In genomic region chr4:98654419-98654821, GRCm38 (mm10) we compare ENCODE assay signal across 13 mouse cellular contexts.
DNase-seq lines count a peak whose midpoint lies in the region; ATAC-seq and TF ChIP-seq lines count a peak whose summit lies in the region.
"Had no signal": no experiment of that assay in that cellular context is flagged by ENCODE, and none has a peak within 500 bp of the region (broad histone marks: within the 10 kb centered on the region; RNA-seq: fewer than 3 reads in every experiment).

No protein-coding gene starts in this region.

- DNase-seq in hindbrain, embryonic 11.5 days (ENCODE audit: low spot score): no peak
- DNase-seq in hindbrain, embryonic 10.5 days (ENCODE audit: low spot score): no peak
- peak; percentile 83 to 87 for DNase-seq in cerebellum, postnatal 25 days
- DNase-seq in hindbrain, postnatal 0 days (ENCODE audit: low spot score): peak; percentile 74
- DNase-seq in adrenal gland, adult 2 months: no peak
- DNase-seq in urinary bladder, postnatal 4 days (ENCODE audit: low spot score in 2 of 2): no peak
- no peak for DNase-seq in left cerebral cortex, adult 9 months (ENCODE audit: low spot score in 2 of 2)
- DNase-seq: adrenal gland, postnatal 25 days; heart, postnatal 4 days; kidney, postnatal 25 days; thymus, adult 18-20 months had no signal

- no peaks in the 10 kb centered on the region for H3K9me3 ChIP-seq in hindbrain, embryonic 11.5 days (ENCODE audit: control insufficient read depth, low read length)
- H3K9me3 ChIP-seq in hindbrain, embryonic 10.5 days: no peaks in the 10 kb centered on the region
- H3K9me3 ChIP-seq in hindbrain, postnatal 0 days (ENCODE audit: low read length): no peaks in the 10 kb centered on the region

- no peak for TF ChIP-seq CTCF in hindbrain, postnatal 0 days (IDR thresholded peaks at IDR 0.05; ENCODE audit: low read depth)

- no peak overlapping the region for H3K27ac ChIP-seq in hindbrain, embryonic 11.5 days (ENCODE audit: low read depth, low read length)
- no peak overlapping the region for H3K27ac ChIP-seq in hindbrain, embryonic 10.5 days
- no peak overlapping the region for H3K27ac ChIP-seq in hindbrain, postnatal 0 days

- no peak overlapping the region for H3K4me2 ChIP-seq in hindbrain, embryonic 11.5 days (replicated peaks; ENCODE audit: low read depth, low read length)
- no peak overlapping the region for H3K4me2 ChIP-seq in hindbrain, postnatal 0 days (ENCODE audit: low read depth, low read length)

- no peak overlapping the region for H3K4me3 ChIP-seq in hindbrain, embryonic 11.5 days (ENCODE audit: low read depth, low read length)
- H3K4me3 ChIP-seq in hindbrain, embryonic 10.5 days: no peak overlapping the region
- no peak overlapping the region for H3K4me3 ChIP-seq in hindbrain, postnatal 0 days (ENCODE audit: low read length)

- no peak overlapping the region for H3K9ac ChIP-seq in hindbrain, embryonic 11.5 days (ENCODE audit: low read depth, low read length)
- no peak overlapping the region for H3K9ac ChIP-seq in hindbrain, postnatal 0 days (replicated peaks; ENCODE audit: low read length)

- 43% methylated on average over 2 of the region's 2 CpGs for WGBS in hindbrain, embryonic 11.5 days
- 56% methylated on average over 2 of the region's 2 CpGs for WGBS in hindbrain, embryonic 10.5 days
- 46% methylated on average over 2 of the region's 2 CpGs for WGBS in hindbrain, postnatal 0 days

- no peaks in the 10 kb centered on the region for H3K36me3 ChIP-seq in hindbrain, embryonic 11.5 days (ENCODE audit: control insufficient read depth, insufficient read depth, low read length)
- no peaks in the 10 kb centered on the region for H3K36me3 ChIP-seq in hindbrain, embryonic 10.5 days
- no peaks in the 10 kb centered on the region for H3K36me3 ChIP-seq in hindbrain, postnatal 0 days (ENCODE audit: insufficient read depth, low read length)

- peak; percentile 40; the same call in 1 of the 2 replicates for ATAC-seq in hindbrain, embryonic 11.5 days (ENCODE audit: low FRiP score)
- peak; percentile 97 for ATAC-seq in cerebellum, adult (ENCODE audit: insufficient number of reproducible peaks, low FRiP score, low TSS enrichment)
- ATAC-seq in hindbrain, postnatal 0 days: peak; percentile 80
- ATAC-seq: lung, postnatal 0 days had no signal

- no peaks in the 10 kb centered on the region for H3K27me3 ChIP-seq in hindbrain, embryonic 11.5 days (ENCODE audit: control insufficient read depth, insufficient read depth, low read length)
- no peaks in the 10 kb centered on the region for H3K27me3 ChIP-seq in hindbrain, embryonic 10.5 days (ENCODE audit: insufficient read depth, poor library complexity, severe bottlenecking)
- H3K27me3 ChIP-seq in hindbrain, postnatal 0 days (ENCODE audit: insufficient read depth, low read length): no peaks in the 10 kb centered on the region

- H3K4me1 ChIP-seq in hindbrain, embryonic 11.5 days (replicated peaks; ENCODE audit: control insufficient read depth, insufficient read depth, low read length): no peaks in the 10 kb centered on the region
- H3K4me1 ChIP-seq in hindbrain, embryonic 10.5 days (replicated peaks): peaks cover 6% of the 10 kb centered on the region; the same call in 1 of the 2 replicates
- no peaks in the 10 kb centered on the region for H3K4me1 ChIP-seq in hindbrain, postnatal 0 days (ENCODE audit: insufficient read depth, low read length)

Comparison
In these comparisons a context has a peak if more than half of its experiments do, and no peak if none do; other contexts are left out.
1. DNase-seq: peak in cerebellum, postnatal 25 days (2 of 2) and hindbrain, postnatal 0 days (single experiment); none in hindbrain, embryonic 11.5 days (single experiment), hindbrain, embryonic 10.5 days (single experiment), adrenal gland, adult 2 months (single experiment), urinary bladder, postnatal 4 days (0 of 2) and left cerebral cortex, adult 9 months (0 of 2).
2. ATAC-seq: peak in every context shown above with its lines; median percentile 97 in cerebellum, adult; 80 in hindbrain, postnatal 0 days; 40 in hindbrain, embryonic 11.5 days.